Mouse (Mus musculus): ENCODE results near the gene Gm12355.

Gm12355 gene

DNA sequence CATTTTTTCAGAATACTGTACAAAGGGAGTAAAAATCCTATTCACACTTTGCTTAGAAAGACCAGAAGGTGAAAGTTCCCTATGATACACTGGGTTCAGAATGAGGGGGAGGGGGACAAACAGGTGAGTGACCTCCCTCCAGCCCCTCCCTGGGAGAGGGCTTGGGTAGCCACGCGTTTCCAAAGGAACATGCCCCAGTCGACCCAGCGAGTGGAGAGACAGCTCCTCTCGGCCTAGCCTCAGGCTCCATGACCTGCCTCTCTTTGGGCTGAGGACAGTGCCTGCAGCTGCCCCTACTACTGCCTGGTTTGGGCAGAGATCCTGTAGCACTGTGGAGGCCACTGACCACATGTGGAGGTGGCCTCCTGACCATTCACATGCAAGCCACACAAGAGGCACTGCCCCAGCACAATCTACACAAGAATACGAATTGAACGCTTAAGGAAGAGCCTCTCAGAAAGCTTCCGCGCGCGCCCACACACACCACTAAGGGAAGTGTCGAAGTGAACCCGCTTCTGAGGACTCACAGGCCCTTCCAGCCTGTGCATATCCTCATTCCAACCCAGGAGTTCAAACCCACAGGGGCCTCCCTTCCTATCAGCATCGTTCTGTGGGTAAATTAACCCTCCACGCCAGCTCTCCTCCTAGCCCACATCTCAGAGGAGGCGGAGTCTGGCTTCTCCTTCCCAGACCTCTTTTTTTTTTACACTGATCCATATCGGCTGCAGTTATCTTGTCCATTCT lies 44.0 kb downstream of the Gm12355 start:
- DNase-seq (ENCODE audit: low spot score in 2 of 2) = no peak

DNA sequence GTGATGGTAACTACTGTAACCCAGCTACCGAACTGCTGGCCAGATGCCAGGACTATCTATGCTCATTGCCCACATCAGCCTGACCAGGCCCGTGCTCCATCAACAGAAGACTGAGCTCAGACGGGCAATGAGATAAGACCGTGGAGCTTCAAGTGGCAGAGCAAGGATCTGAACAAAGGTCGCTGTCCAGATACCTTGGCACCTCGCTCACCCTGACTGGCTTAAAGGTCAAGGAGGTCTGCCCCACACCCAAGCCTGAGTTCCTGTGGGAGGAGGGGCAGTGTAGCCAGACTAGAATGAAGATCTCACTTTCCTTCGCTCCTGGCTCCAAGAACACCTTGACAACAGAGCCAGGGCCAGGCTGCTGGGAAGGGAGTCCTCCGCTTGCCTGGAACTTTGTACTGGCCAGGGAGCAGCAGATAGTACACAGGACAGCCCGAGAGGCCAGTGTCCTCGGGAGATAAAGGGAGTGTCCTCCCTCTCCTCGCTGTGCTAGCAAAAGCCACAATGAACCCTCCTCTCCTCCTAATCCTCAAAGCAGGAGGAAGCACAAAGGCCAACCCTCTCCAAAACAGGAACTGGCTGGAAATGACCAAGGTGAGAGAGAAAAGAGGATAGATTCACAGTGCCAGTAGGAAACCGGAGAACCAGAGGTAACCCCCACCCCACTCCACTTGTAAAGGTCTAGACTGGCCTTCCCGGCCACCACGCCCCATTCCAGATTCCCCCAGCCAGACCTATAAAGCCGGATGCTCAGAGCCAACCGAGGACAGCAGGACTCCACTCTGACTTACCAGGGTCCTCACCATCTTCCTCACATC lies 45.0 kb downstream of the Gm12355 start:
- no peak for DNase-seq (ENCODE audit: low spot score in 2 of 2)

DNA sequence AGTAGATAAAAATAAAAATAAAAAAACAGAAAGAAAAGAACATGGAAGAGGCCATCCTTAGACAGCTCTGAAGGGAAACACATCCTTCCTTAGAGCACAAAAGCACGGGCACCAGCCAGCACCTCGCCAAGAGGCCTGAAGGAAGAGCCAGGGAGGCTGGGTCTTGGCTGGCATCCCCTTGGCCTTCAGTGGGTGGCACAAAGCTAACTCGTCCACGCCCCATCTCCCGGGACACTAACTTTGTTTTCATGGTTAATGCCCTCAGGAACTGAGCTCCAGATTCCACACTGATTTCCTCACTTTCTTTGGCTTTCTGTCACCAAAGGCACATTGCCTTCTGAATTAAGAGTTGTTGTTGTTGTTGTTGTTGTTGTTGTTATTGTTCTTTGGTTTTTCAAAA lies 47.7 kb downstream of the Gm12355 start:
- no peak for DNase-seq (ENCODE audit: low spot score in 2 of 2)
